Mouse (Mus musculus) liver, embryonic 14.5 days (tissue): ENCODE results near the gene Exoc4.

ENCODE experiments used
- CTCF ChIP-seq: IDR thresholded peaks from 2 replicates; pipeline ENCODE4 v1.5.1; 2016; ENCODE audit warnings: antibody characterized with exemption, low read depth, control low read depth
- EP300 ChIP-seq: IDR thresholded peaks from 2 replicates; pipeline ENCODE4 v1.6.1; 2016; ENCODE audit warnings: antibody characterized with exemption, low read depth

DNA sequence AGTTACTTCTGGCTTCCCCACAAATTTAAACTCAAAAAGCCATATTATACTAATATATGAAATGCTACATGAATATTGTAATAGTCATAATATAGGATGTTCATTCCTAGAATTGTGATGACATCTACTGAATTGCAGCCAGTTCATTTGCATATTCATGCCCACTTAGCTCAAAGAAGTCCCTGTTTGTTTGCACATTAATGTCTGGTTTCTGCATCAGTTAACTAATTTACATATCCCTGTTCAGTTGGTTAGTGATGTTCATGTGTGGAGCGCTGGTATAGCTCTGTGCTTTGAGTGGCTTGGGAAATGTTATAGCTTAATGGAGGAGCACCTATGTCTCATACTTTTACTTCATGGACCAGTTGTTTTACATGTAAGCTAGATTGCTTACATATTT is 206.4 kb downstream of the Exoc4 start:
- TF ChIP-seq EP300: no peak
- TF ChIP-seq CTCF: no peak
